Mouse (Mus musculus) lung, postnatal 0 days (tissue): Measurements from ENCODE around the gene Aes.

Source experiments
- CTCF ChIP-seq: IDR thresholded peaks from 2 replicates; pipeline ENCODE4 v1.5.1; 2016; ENCODE audit warnings: antibody characterized with exemption, mild to moderate bottlenecking
- EP300 ChIP-seq: IDR thresholded peaks from 2 replicates; pipeline ENCODE4 v1.6.1; 2016; ENCODE audit warnings: antibody characterized with exemption, mild to moderate bottlenecking, control low read depth

DNA sequence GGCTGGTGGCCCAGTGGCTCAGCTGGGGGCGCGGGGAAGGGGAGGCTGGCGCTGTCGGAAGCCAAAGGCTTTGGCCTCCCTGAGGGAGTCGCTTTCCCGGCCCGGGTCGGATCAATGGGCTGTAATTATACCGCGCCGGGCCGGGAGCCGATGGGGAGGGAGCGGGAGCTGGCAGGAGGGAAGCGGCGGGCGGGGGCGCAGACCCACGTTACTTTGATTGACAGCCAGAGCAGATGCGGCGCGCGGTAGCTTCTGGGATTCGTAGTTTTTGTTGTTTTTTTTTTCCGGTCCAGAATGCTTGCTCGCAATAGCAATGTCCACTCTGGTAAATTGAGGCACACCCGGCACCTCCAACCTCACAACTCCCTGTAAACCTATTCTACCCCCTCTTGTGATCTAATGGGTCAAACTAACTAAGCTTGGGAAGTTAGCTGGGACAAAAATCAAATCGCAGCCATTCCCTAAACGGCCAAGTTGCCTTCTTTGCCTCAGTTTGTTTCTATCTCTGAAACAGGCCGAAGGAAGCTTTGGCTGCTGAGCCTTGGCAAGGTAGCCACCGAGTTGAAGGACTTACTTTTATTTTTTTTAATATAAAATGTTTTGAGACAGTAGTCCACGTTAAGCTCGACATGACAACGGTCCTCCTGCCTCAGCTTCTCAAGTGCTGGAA lies 11.7 kb downstream of the Aes start:
- TF ChIP-seq CTCF (no peak), EP300 (no peak)
